Mouse (Mus musculus) midbrain, embryonic 13.5 days (tissue): Measurements from ENCODE around the gene Mael. TPM values are rescaled to one million over a fixed set of nuclear protein-coding genes. Genes with fewer than 3 reads are reported as not detected.
A peak's percentile ranks its signal among the peaks of the same experiment; 100 is the strongest.

Experiments
- ATAC-seq: fragments of 200-750 bp; cut with Nextera tagmentation; 2 replicates; pipeline ENCODE4 v1.8.0; 2017; ENCODE audit warnings: mild to moderate bottlenecking, moderate TSS enrichment, moderate library complexity
- H3K27ac ChIP-seq: fragments of 300-500 bp; sonication (generic); 2 replicates; pipeline ENCODE4 v1.5.1; 2015; ENCODE audit warnings: inconsistent platforms, mild to moderate bottlenecking, moderate library complexity
- H3K27me3 ChIP-seq: fragments of 300-500 bp; sonication (generic); 2 replicates; pipeline ENCODE4 v1.6.1; 2015; ENCODE audit warnings: mild to moderate bottlenecking, inconsistent platforms
- H3K36me3 ChIP-seq: fragments of 300-500 bp; sonication (generic); 2 replicates; pipeline ENCODE4 v1.6.1; 2015; ENCODE audit warnings: mild to moderate bottlenecking, inconsistent platforms
- H3K4me1 ChIP-seq: fragments of 300-500 bp; sonication (generic); replicated peaks from 2 replicates; pipeline ENCODE4 v1.6.1; 2015; ENCODE audit warnings: inconsistent platforms
- H3K4me2 ChIP-seq: fragments of 300-500 bp; sonication (generic); replicated peaks from 2 replicates; pipeline ENCODE4 v1.6.1; 2015; ENCODE audit warnings: moderate library complexity, mild to moderate bottlenecking, inconsistent platforms
- H3K4me3 ChIP-seq: fragments of 300-500 bp; sonication (generic); replicated peaks from 2 replicates; pipeline ENCODE4 v1.5.1; 2015; ENCODE audit warnings: mild to moderate bottlenecking, inconsistent platforms
- H3K9ac ChIP-seq: fragments of 300-500 bp; sonication (generic); replicated peaks from 2 replicates; pipeline ENCODE4 v1.6.1; 2015; ENCODE audit warnings: mild to moderate bottlenecking, inconsistent platforms
- H3K9me3 ChIP-seq: fragments of 300-500 bp; sonication (generic); 2 replicates; pipeline ENCODE4 v1.6.1; 2016; ENCODE audit warnings: mild to moderate bottlenecking, inconsistent platforms
- WGBS: fragments of 180-500 bp; shearing (Covaris S2); methylation state at CpG from one replicate; pipeline ENCODE4 v1.1.7; 2015; 5-methylcytosine and 5-hydroxymethylcytosine counted together
- polyA plus RNA-seq: library from polyadenylated mRNA; unstranded; fragments of >200 nt; fragmentation: Nextera tagmentation; extraction: Ambion mirVana; gene quantifications from 2 replicates; pipeline ENCODE4 v1.2.1, GENCODE M21; 2015

Mael gene
- polyA plus RNA-seq, 1 experiment from 2014 or later, result not detected

- no peaks in the 10 kb centered on the region for H3K27me3 ChIP-seq
- H3K4me2 ChIP-seq, result no peak overlapping the region
- peaks cover 5% of the 10 kb centered on the region; the same call in 1 of the 2 replicates for H3K4me1 ChIP-seq
- no peak for ATAC-seq
- H3K9me3 ChIP-seq, result no peaks in the 10 kb centered on the region
- H3K9ac ChIP-seq, result no peak overlapping the region
- H3K36me3 ChIP-seq, result peaks cover 21% of the 10 kb centered on the region
- WGBS, result 81% methylated on average over 7 of the region's 7 CpGs
- no peak overlapping the region for H3K27ac ChIP-seq
- H3K4me3 ChIP-seq, result no peak overlapping the region
Observed at GRCm38 (mm10) chr1:166266001-166266705, 27.6 kb upstream of the Mael start.

GRCm38 (mm10) chr1:166259526-166259925 lies 21.0 kb upstream of the Mael start:
- Histone ChIP-seq H3K4me3 (no peak overlapping the region), H3K27ac (peak overlapping the region; percentile 35; the same call in 1 of the 2 replicates), H3K4me2 (0 out of 2 replicates have a peak overlapping the region, but pooled peaks have one; percentile 1)

GRCm38 (mm10) chr1:166256898-166257297 lies 18.4 kb upstream of the Mael start:
- Histone ChIP-seq H3K4me3 (peak overlapping the region; percentile 62), H3K27ac (0 out of 2 replicates have a peak overlapping the region, but pooled peaks have one; percentile 74), H3K4me1 (peaks cover 55% of the 10 kb centered on the region), H3K4me2 (peak overlapping the region; percentile 81), H3K9me3 (no peaks in the 10 kb centered on the region), H3K9ac (peak overlapping the region; percentile 79), H3K27me3 (peaks cover 8% of the 10 kb centered on the region; the same call in 1 of the 2 replicates), H3K36me3 (no peaks in the 10 kb centered on the region)
- WGBS, result 35% methylated on average over 4 of the region's 4 CpGs
- no peak for ATAC-seq

More at GRCm38 (mm10) chr1:166259526-166259925, 21.0 kb upstream of the Mael start:
- peaks cover 48% of the 10 kb centered on the region for H3K4me1 ChIP-seq
- no peaks in the 10 kb centered on the region for H3K36me3 ChIP-seq
- H3K27me3 ChIP-seq, result no peaks in the 10 kb centered on the region
- no peaks in the 10 kb centered on the region for H3K9me3 ChIP-seq
- H3K9ac ChIP-seq, result no peak overlapping the region
- no peak for ATAC-seq
- 71% methylated on average over 6 of the region's 6 CpGs for whole genome bisulfite sequencing

DNA sequence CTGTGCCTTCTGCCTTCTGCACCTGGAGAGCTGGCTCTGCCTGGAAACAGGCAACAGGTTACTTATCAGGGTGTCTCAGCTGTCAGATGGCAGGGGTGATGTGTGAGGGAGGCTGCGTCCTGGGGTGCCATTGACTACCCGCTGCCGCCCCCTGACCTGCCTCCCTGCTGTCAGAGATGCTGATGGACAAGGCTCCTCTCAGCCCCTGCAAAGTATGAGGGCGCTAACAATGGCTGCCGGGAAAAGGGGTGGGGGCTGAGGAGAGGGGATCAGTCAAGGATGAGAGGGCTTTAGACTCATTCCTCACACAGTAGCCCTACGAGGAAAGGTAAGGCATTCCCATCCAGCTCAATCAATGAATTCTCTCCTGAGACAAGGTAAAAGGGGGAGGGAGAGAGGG lies 17.8 kb upstream of the Mael start:
- peak overlapping the region; percentile 81 for H3K4me2 ChIP-seq
- no peaks in the 10 kb centered on the region for H3K9me3 ChIP-seq
- H3K27ac ChIP-seq, result peak overlapping the region; percentile 74; the same call in 1 of the 2 replicates
- no peaks in the 10 kb centered on the region for H3K36me3 ChIP-seq
- 4% methylated on average over 6 of the region's 6 CpGs for WGBS
- H3K4me3 ChIP-seq, result peak overlapping the region; percentile 62
- H3K27me3 ChIP-seq, result peaks cover 12% of the 10 kb centered on the region; the same call in 1 of the 2 replicates
- peaks cover 55% of the 10 kb centered on the region for H3K4me1 ChIP-seq
- H3K9ac ChIP-seq, result peak overlapping the region; percentile 79
- peak; percentile 53 for ATAC-seq

- Histone ChIP-seq H3K4me1 (peaks cover 55% of the 10 kb centered on the region), H3K9me3 (no peaks in the 10 kb centered on the region), H3K36me3 (no peaks in the 10 kb centered on the region), H3K4me3 (peak overlapping the region; percentile 62), H3K27me3 (peaks cover 12% of the 10 kb centered on the region; the same call in 1 of the 2 replicates), H3K4me2 (peak overlapping the region; percentile 81), H3K27ac (peak overlapping the region; percentile 74), H3K9ac (peak overlapping the region; percentile 79)
- ATAC-seq, result peak; percentile 24; the same call in 1 of the 2 replicates
- 6% methylated on average over 2 of the region's 2 CpGs for WGBS
Observed at GRCm38 (mm10) chr1:166255651-166256050, 17.1 kb upstream of the Mael start.

GRCm38 (mm10) chr1:166255091-166255490 lies 16.5 kb upstream of the Mael start:
- Histone ChIP-seq H3K4me1 (peaks cover 55% of the 10 kb centered on the region), H3K4me3 (peak overlapping the region; percentile 62), H3K9ac (peak overlapping the region; percentile 79), H3K9me3 (no peaks in the 10 kb centered on the region), H3K27me3 (peaks cover 12% of the 10 kb centered on the region; the same call in 1 of the 2 replicates), H3K4me2 (peak overlapping the region; percentile 81), H3K27ac (peak overlapping the region; percentile 74), H3K36me3 (no peaks in the 10 kb centered on the region)
- no peak for ATAC-seq
- WGBS, result 6% methylated on average over 8 of the region's 8 CpGs

DNA sequence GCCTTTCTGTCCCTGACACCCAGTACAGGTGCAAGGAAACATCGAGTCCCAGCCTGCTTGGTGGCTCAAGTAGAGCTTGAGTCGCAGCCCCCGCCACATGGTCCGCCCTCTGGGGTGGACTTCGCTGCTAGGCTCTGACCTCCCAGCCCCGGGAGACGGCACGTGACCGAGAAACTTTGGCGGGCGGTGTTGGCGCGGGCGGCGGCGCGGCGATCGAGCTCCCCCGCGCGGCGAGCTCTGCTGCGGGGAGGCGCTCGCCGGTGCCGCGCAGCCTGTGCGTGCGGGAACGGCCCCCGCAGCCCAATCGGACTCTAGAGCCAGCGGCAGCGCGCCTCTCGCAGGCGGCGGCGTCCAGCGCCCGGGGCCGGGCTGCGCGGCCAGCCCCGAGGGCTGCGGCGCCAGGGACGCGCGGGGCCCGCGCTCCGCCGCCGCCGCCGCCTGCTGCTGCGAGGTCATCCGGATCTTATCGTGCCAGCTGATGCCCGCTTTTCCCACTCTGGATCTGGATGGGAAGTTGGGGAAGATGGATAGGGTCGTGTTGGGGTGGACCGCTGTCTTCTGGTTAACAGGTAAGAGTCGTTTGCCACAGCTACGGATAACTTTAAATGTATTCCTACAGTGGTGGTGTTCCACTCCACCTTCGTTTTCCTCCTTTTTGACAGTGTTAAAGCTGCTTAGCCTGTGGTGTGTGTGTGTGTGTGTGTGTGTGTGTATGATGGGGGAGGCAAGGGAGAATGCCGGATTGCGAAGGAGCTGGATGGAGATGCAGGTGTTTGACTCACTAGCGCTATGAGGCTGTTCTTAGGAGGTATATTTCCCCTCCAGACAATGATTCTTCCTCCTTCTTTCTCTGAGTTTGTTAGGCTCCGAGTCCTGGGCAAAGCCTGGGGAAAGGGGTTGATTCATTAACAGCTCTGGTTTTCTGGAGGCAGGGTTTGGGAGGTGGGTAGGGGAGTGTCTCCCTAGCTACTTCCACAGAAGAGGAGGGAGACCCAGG lies 15.6 kb upstream of the Mael start, which contains the start of gene Ildr2:
Gene Ildr2, plus strand, starts transcription at position 242 of the 997 bp plus-strand sequence.
- ATAC-seq, result peak; percentile 78

GRCm38 (mm10) chr1:166244285-166244684 lies 5.7 kb upstream of the Mael start:
- Histone ChIP-seq H3K27me3 (no peaks in the 10 kb centered on the region), H3K4me3 (no peak overlapping the region), H3K36me3 (no peaks in the 10 kb centered on the region), H3K9ac (no peak overlapping the region), H3K27ac (no peak overlapping the region), H3K9me3 (no peaks in the 10 kb centered on the region), H3K4me1 (no peaks in the 10 kb centered on the region), H3K4me2 (no peak overlapping the region)
- WGBS, result 74% methylated on average over 6 of the region's 6 CpGs
- no peak for ATAC-seq

More for the DNA sequence above, 15.6 kb upstream of the Mael start, which contains the start of gene Ildr2:
- H3K27me3 ChIP-seq, result peaks cover 12% of the 10 kb centered on the region; the same call in 1 of the 2 replicates
- H3K36me3 ChIP-seq, result no peaks in the 10 kb centered on the region
- H3K9ac ChIP-seq, result peak within 1 kb of the TSS; percentile 79
- under 1% methylated on average over 54 of the region's 72 CpGs for WGBS
- H3K9me3 ChIP-seq, result no peaks in the 10 kb centered on the region
- peak within 1 kb of the TSS; percentile 74 for H3K27ac ChIP-seq
- H3K4me2 ChIP-seq, result peak within 1 kb of the TSS; percentile 81
- peak within 1 kb of the TSS; percentile 62 for H3K4me3 ChIP-seq
- peaks cover 48% of the 10 kb centered on the region for H3K4me1 ChIP-seq

GRCm38 (mm10) chr1:166214181-166214580 lies 24.4 kb downstream of the Mael start:
- ATAC-seq, result no peak
- no peak overlapping the region for H3K4me2 ChIP-seq
- H3K4me3 ChIP-seq, result no peak overlapping the region
- H3K4me1 ChIP-seq, result no peaks in the 10 kb centered on the region
- no peak overlapping the region for H3K27ac ChIP-seq
- no peaks in the 10 kb centered on the region for H3K27me3 ChIP-seq
- 82% methylated on average over 4 of the region's 4 CpGs for WGBS
- no peaks in the 10 kb centered on the region for H3K36me3 ChIP-seq
- no peak overlapping the region for H3K9ac ChIP-seq
- no peaks in the 10 kb centered on the region for H3K9me3 ChIP-seq

DNA sequence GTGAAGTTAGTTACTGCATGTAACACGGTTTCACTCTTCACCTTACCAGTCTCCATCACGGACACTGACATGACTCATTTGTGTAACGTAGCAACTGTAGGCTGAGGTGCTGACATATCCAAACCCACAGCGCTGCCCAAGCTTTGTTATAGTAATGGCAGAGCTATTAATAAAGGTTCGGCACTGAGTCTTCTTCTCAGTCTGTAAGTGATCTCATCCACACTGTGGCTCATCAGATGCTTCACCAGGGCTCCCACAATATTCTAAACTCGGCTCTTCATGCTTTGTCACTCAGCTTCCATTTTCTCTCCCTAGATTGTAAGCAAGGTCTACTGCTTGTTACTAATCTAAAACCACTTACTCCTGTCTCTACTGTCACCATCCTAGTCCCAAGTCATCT lies 29.2 kb downstream of the Mael start:
- Histone ChIP-seq H3K27me3 (no peaks in the 10 kb centered on the region), H3K4me1 (no peaks in the 10 kb centered on the region), H3K9ac (no peak overlapping the region), H3K27ac (no peak overlapping the region), H3K36me3 (no peaks in the 10 kb centered on the region), H3K9me3 (no peaks in the 10 kb centered on the region), H3K4me2 (no peak overlapping the region), H3K4me3 (no peak overlapping the region)
- 83% methylated on average over 6 of the region's 6 CpGs for WGBS
- no peak for ATAC-seq

GRCm38 (mm10) chr1:166205159-166205558 lies 33.4 kb downstream of the Mael start:
- no peak overlapping the region for H3K9ac ChIP-seq
- no peaks in the 10 kb centered on the region for H3K36me3 ChIP-seq
- no peaks in the 10 kb centered on the region for H3K4me1 ChIP-seq
- ATAC-seq, result no peak
- H3K4me2 ChIP-seq, result no peak overlapping the region
- no peaks in the 10 kb centered on the region for H3K27me3 ChIP-seq
- WGBS, result 91% methylated on average over 3 of the region's 3 CpGs
- no peak overlapping the region for H3K27ac ChIP-seq
- no peak overlapping the region for H3K4me3 ChIP-seq
- no peaks in the 10 kb centered on the region for H3K9me3 ChIP-seq
